Mouse (Mus musculus): ENCODE results near the gene Rhoa.

GRCm38 (mm10) chr9:108325811-108326210 is 19.9 kb downstream of the Rhoa start:
- TF ChIP-seq ZNF384 (IDR thresholded peaks at IDR 0.05; ENCODE audit: low read depth, low read length) (no peak), HCFC1 (IDR thresholded peaks at IDR 0.05; ENCODE audit: borderline replicate concordance, insufficient read depth, low read length) (no peak), ZC3H11A (IDR thresholded peaks at IDR 0.05; ENCODE audit: borderline replicate concordance, low read depth, low read length) (no peak), CHD2 (IDR thresholded peaks at IDR 0.05; ENCODE audit: low read depth, low read length) (no peak), MAFK (IDR thresholded peaks at IDR 0.05; ENCODE audit: insufficient read depth, low read depth, low read length) (no peak)

Data from ES-E14 (cell line).